Mouse (Mus musculus): ENCODE measurements around the gene Lbr. TPM values are rescaled to one million over a fixed set of nuclear protein-coding genes. Genes with fewer than 3 reads are reported as not detected.

The Lbr gene
- total and polyA plus RNA-seq, 2 experiments, result 7.3 to 9.5 TPM

- Histone ChIP-seq H3K36me3 (ENCODE audit: control insufficient read depth, insufficient read depth, low read length) (no peaks in the 10 kb centered on the region), H3K4me3 (ENCODE audit: insufficient read depth, low read depth, low read length) (no peak overlapping the region), H3K27ac (replicated peaks; ENCODE audit: insufficient read depth, low read depth, low read length) (no peak overlapping the region), H3K4me1 (ENCODE audit: control insufficient read depth, insufficient read depth, low read length) (no peaks in the 10 kb centered on the region), H3K27me3 (ENCODE audit: control insufficient read depth, insufficient read depth, low read length) (no peaks in the 10 kb centered on the region), H3K79me2 (ENCODE audit: control insufficient read depth, insufficient read depth, low read length) (no peaks in the 10 kb centered on the region), H3K9ac (ENCODE audit: low read depth, low read length) (no peak overlapping the region)
- DNase-seq (ENCODE audit: extremely low read depth, low read depth, low spot score), result no peak
- no peak for TF ChIP-seq POLR2A (IDR thresholded peaks at IDR 0.05; ENCODE audit: extremely low read depth, insufficient read depth, low read length)
- no peak for TF ChIP-seq CTCF (IDR thresholded peaks at IDR 0.05; ENCODE audit: low read depth, low read length)
- 47% methylated on average over 5 of the region's 5 CpGs for WGBS
Measured at GRCm38 (mm10) chr1:181877088-181877487, 34.2 kb upstream of the Lbr start.

- no peak for TF ChIP-seq POLR2A (IDR thresholded peaks at IDR 0.05; ENCODE audit: extremely low read depth, insufficient read depth, low read length)
- TF ChIP-seq CTCF (IDR thresholded peaks at IDR 0.05; ENCODE audit: low read depth, low read length), result no peak
- no peaks in the 10 kb centered on the region for H3K4me1 ChIP-seq (ENCODE audit: control insufficient read depth, insufficient read depth, low read length)
- H3K4me3 ChIP-seq (ENCODE audit: insufficient read depth, low read depth, low read length), result no peak overlapping the region
- no peaks in the 10 kb centered on the region for H3K36me3 ChIP-seq (ENCODE audit: control insufficient read depth, insufficient read depth, low read length)
- H3K27me3 ChIP-seq (ENCODE audit: control insufficient read depth, insufficient read depth, low read length), result no peaks in the 10 kb centered on the region
- H3K27ac ChIP-seq (replicated peaks; ENCODE audit: insufficient read depth, low read depth, low read length), result no peak overlapping the region
- H3K79me2 ChIP-seq (ENCODE audit: control insufficient read depth, insufficient read depth, low read length), result no peaks in the 10 kb centered on the region
- H3K9ac ChIP-seq (ENCODE audit: low read depth, low read length), result no peak overlapping the region
- DNase-seq (ENCODE audit: extremely low read depth, low read depth, low spot score), result no peak
- 93% methylated on average over 3 of the region's 3 CpGs for WGBS
Measured at GRCm38 (mm10) chr1:181876656-181877055, 33.8 kb upstream of the Lbr start.

- no peaks in the 10 kb centered on the region for H3K4me1 ChIP-seq (ENCODE audit: control insufficient read depth, insufficient read depth, low read length)
- H3K27ac ChIP-seq (replicated peaks; ENCODE audit: insufficient read depth, low read depth, low read length), result no peak overlapping the region
- no peak overlapping the region for H3K9ac ChIP-seq (ENCODE audit: low read depth, low read length)
- H3K27me3 ChIP-seq (ENCODE audit: control insufficient read depth, insufficient read depth, low read length), result no peaks in the 10 kb centered on the region
- H3K79me2 ChIP-seq (ENCODE audit: control insufficient read depth, insufficient read depth, low read length), result no peaks in the 10 kb centered on the region
- TF ChIP-seq CTCF (IDR thresholded peaks at IDR 0.05; ENCODE audit: low read depth, low read length) (no peak), POLR2A (IDR thresholded peaks at IDR 0.05; ENCODE audit: extremely low read depth, insufficient read depth, low read length) (no peak)
- no peak overlapping the region for H3K4me3 ChIP-seq (ENCODE audit: insufficient read depth, low read depth, low read length)
- WGBS, result 64% methylated on average over 9 of the region's 9 CpGs
- no peaks in the 10 kb centered on the region for H3K36me3 ChIP-seq (ENCODE audit: control insufficient read depth, insufficient read depth, low read length)
- DNase-seq (ENCODE audit: extremely low read depth, low read depth, low spot score), result no peak
Measured at GRCm38 (mm10) chr1:181873086-181873920, 30.5 kb upstream of the Lbr start.

GRCm38 (mm10) chr1:181872639-181873038, 29.8 kb upstream of the Lbr start:
- H3K27me3 ChIP-seq (ENCODE audit: control insufficient read depth, insufficient read depth, low read length), result no peaks in the 10 kb centered on the region
- no peaks in the 10 kb centered on the region for H3K4me1 ChIP-seq (ENCODE audit: control insufficient read depth, insufficient read depth, low read length)
- no peaks in the 10 kb centered on the region for H3K79me2 ChIP-seq (ENCODE audit: control insufficient read depth, insufficient read depth, low read length)
- 75% methylated on average over 3 of the region's 3 CpGs for WGBS
- no peak overlapping the region for H3K4me3 ChIP-seq (ENCODE audit: insufficient read depth, low read depth, low read length)
- no peak for DNase-seq (ENCODE audit: extremely low read depth, low read depth, low spot score)
- no peaks in the 10 kb centered on the region for H3K36me3 ChIP-seq (ENCODE audit: control insufficient read depth, insufficient read depth, low read length)
- TF ChIP-seq POLR2A (IDR thresholded peaks at IDR 0.05; ENCODE audit: extremely low read depth, insufficient read depth, low read length) (no peak), CTCF (IDR thresholded peaks at IDR 0.05; ENCODE audit: low read depth, low read length) (no peak)
- H3K9ac ChIP-seq (ENCODE audit: low read depth, low read length), result no peak overlapping the region
- no peak overlapping the region for H3K27ac ChIP-seq (replicated peaks; ENCODE audit: insufficient read depth, low read depth, low read length)

GRCm38 (mm10) chr1:181866429-181867280, 23.8 kb upstream of the Lbr start:
- TF ChIP-seq CTCF (IDR thresholded peaks at IDR 0.05; ENCODE audit: low read depth, low read length) (no peak), POLR2A (IDR thresholded peaks at IDR 0.05; ENCODE audit: extremely low read depth, insufficient read depth, low read length) (no peak)
- DNase-seq (ENCODE audit: extremely low read depth, low read depth, low spot score), result no peak
- Histone ChIP-seq H3K4me1 (ENCODE audit: control insufficient read depth, insufficient read depth, low read length) (no peaks in the 10 kb centered on the region), H3K27ac (replicated peaks; ENCODE audit: insufficient read depth, low read depth, low read length) (no peak overlapping the region), H3K79me2 (ENCODE audit: control insufficient read depth, insufficient read depth, low read length) (no peaks in the 10 kb centered on the region), H3K36me3 (ENCODE audit: control insufficient read depth, insufficient read depth, low read length) (no peaks in the 10 kb centered on the region), H3K4me3 (ENCODE audit: insufficient read depth, low read depth, low read length) (no peak overlapping the region), H3K27me3 (ENCODE audit: control insufficient read depth, insufficient read depth, low read length) (no peaks in the 10 kb centered on the region), H3K9ac (ENCODE audit: low read depth, low read length) (no peak overlapping the region)
- WGBS, result 90% methylated on average over 6 of the region's 6 CpGs

All from liver, adult 2 months (tissue).